Mouse (Mus musculus) urinary bladder, postnatal 0 days (tissue): ENCODE data around the gene Siglec1. TPM values are rescaled to one million over a fixed set of nuclear protein-coding genes. Genes with fewer than 3 reads are reported as not detected.

Experiments used
- microRNA-seq: library from miRNA; unstranded; fragments of <30 nt; microRNA quantifications from one replicate; pipeline ENCODE4, GENCODE M21; 2016
- polyA plus RNA-seq: library from polyadenylated mRNA; unstranded; fragments of >200 nt; fragmentation: Nextera tagmentation; extraction: Ambion mirVana; gene quantifications from 2 replicates; pipeline ENCODE4 v1.2.1, GENCODE M21; 2015

Siglec1 gene
- 1.4 and 2.6 TPM in 2 replicates for polyA plus RNA-seq

DNA sequence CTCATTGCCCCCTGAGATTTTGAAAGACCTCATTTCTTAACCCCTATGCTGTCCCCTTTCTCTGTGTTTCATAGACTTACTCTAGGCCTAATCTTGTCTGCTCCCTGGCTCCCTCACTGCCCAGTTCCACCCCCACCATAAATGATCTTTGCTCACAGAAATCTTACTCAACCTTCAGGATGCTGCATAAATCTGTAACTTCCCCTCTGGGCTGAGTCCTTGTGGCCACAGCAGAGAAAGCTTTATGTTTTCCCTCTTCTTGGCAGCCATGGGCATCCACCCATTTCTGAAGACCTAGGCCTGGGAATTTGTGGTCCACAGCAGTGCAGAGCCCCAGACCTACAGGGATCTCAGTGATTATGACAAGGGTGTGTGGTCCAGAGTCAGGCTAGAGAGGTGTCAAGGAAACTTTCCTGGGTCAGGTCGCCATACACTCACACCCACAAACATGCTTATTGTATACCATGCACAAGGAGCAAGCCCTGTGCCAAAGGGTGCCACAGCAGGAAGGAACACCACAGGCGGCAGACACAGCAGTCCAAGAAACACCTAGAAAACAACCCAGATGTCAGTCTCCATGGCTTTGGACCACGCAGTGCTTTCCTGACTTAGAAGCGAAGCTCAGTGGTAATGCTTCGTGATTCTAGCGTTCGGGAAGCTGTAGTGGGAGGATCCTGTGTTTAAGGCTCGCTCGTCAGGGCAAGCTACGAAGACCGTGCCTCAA, at the start of gene Siglec1:
TSS of gene Siglec1 (minus strand) at position 99 of the 724 bp plus-strand sequence.

GRCm38 (mm10) chr2:131132930-131133547, 46.5 kb upstream of the Siglec1 start, which contains the start of gene Gm11037:
Gene Gm11037, plus strand, starts transcription at chr2:131133497.

GRCm38 (mm10) chr2:131127161-131127730, 40.7 kb upstream of the Siglec1 start, which contains the start of gene Hspa12b:
Gene Hspa12b, plus strand, starts transcription at chr2:131127280.

GRCm38 (mm10) chr2:131063404-131063864, 23.1 kb downstream of the Siglec1 start, which contains the start of gene Adam33:
Gene Adam33, minus strand, starts transcription at chr2:131063814.

DNA sequence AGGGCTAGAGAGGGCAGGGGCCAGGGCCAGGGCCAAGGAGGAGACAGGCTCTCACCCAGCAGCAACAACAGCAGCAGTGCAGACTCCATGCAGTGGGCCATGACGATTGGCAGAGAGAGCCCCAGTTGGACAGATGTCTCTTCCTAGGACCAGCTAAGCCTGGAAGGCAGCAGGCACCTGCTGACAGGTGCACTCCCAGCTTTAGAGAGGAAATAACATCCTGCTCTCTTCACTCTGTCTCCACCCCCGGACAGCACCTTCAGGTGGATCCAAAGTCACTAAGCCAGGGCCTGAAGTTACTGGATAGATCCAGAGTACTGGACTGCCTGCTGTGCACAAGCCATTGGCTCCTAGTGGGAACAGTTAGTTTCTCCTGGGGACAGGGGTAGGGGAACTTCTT, 43.6 kb downstream of the Siglec1 start, which contains the start of gene Gfra4:
TSS of gene Gfra4 (minus strand) at position 101 of the 400 bp plus-strand sequence.

Small RNA genes within 50 kb of the gene (microRNA-seq; reads per million reads assigned to microRNA genes)
- not detected for gene Mir6973b

Other genes starting within 250 kb of the Siglec1 start
- 26.0 and 32.9 TPM in 2 replicates for gene 4930402H24Rik, start 180.4 kb downstream of the Siglec1 start, polyA plus RNA-seq
- gene Atrn, start 180.3 kb downstream of the Siglec1 start, polyA plus RNA-seq = 9.0 and 9.4 TPM in 2 replicates
- 88.3 and 99.6 TPM in 2 replicates for gene Gfra4, start 43.7 kb downstream of the Siglec1 start, polyA plus RNA-seq
- 77.8 and 88.7 TPM in 2 replicates for gene Adam33, start 23.0 kb downstream of the Siglec1 start, polyA plus RNA-seq
- gene Hspa12b, start 40.5 kb upstream of the Siglec1 start, polyA plus RNA-seq = 9.5 and 10.1 TPM in 2 replicates
- gene Gm11037, start 46.7 kb upstream of the Siglec1 start, polyA plus RNA-seq = not detected in 2 replicates
- gene 1700037H04Rik, start 73.3 kb upstream of the Siglec1 start, polyA plus RNA-seq = 39.0 and 42.4 TPM in 2 replicates
- 14.9 and 15.0 TPM in 2 replicates for gene Cenpb, start 93.3 kb upstream of the Siglec1 start, polyA plus RNA-seq
- gene Cdc25b, start 100.2 kb upstream of the Siglec1 start, polyA plus RNA-seq = 19.0 and 21.6 TPM in 2 replicates
- 2.2 and 2.6 TPM in 2 replicates for gene Spef1, start 100.5 kb upstream of the Siglec1 start, polyA plus RNA-seq
- gene Ap5s1, start 120.3 kb upstream of the Siglec1 start, polyA plus RNA-seq = 20.5 and 22.4 TPM in 2 replicates
- gene Mavs, start 147.3 kb upstream of the Siglec1 start, polyA plus RNA-seq = 17.7 and 17.9 TPM in 2 replicates
- 25.2 and 30.5 TPM in 2 replicates for gene Pank2, start 175.7 kb upstream of the Siglec1 start, polyA plus RNA-seq